Mouse (Mus musculus) stomach, embryonic 15.5 days (tissue): ENCODE data around the gene Tmem202. TPM values are rescaled to one million over a fixed set of nuclear protein-coding genes. Genes with fewer than 3 reads are reported as not detected.

Source experiments
- ATAC-seq: fragments of 200-750 bp; cut with Nextera tagmentation; 2 replicates; pipeline ENCODE4 v1.8.0; 2017; ENCODE audit warnings: low read depth, moderate number of reproducible peaks, moderate TSS enrichment; ENCODE audit not compliant: insufficient read depth, low FRiP score
- H3K27ac ChIP-seq: fragments of 300-500 bp; sonication (generic); 2 replicates; pipeline ENCODE4 v1.5.1; 2015; ENCODE audit warnings: mild to moderate bottlenecking, inconsistent platforms
- H3K27me3 ChIP-seq: fragments of 300-500 bp; sonication (generic); replicated peaks from 2 replicates; pipeline ENCODE4 v1.6.1; 2015; ENCODE audit warnings: inconsistent platforms
- H3K36me3 ChIP-seq: fragments of 300-500 bp; sonication (generic); 2 replicates; pipeline ENCODE4 v1.6.1; 2015; ENCODE audit warnings: inconsistent platforms
- H3K4me1 ChIP-seq: fragments of 300-500 bp; sonication (generic); 2 replicates; pipeline ENCODE4 v1.6.1; 2015; ENCODE audit warnings: inconsistent platforms
- H3K4me2 ChIP-seq: fragments of 300-500 bp; sonication (generic); 2 replicates; pipeline ENCODE4 v1.6.1; 2015; ENCODE audit warnings: mild to moderate bottlenecking, inconsistent platforms
- H3K4me3 ChIP-seq: fragments of 300-500 bp; sonication (generic); replicated peaks from 2 replicates; pipeline ENCODE4 v1.5.1; 2015; ENCODE audit warnings: inconsistent platforms
- H3K9ac ChIP-seq: fragments of 300-500 bp; sonication (generic); 2 replicates; pipeline ENCODE4 v1.6.1; 2015; ENCODE audit warnings: inconsistent platforms
- H3K9me3 ChIP-seq: fragments of 300-500 bp; sonication (generic); 2 replicates; pipeline ENCODE4 v1.6.1; 2016; ENCODE audit warnings: inconsistent platforms
- WGBS: fragments of 180-500 bp; shearing (Covaris S2); methylation state at CpG from one replicate; pipeline ENCODE4 v1.1.7; 2015; 5-methylcytosine and 5-hydroxymethylcytosine counted together
- polyA plus RNA-seq: library from polyadenylated mRNA; unstranded; fragments of >200 nt; fragmentation: Nextera tagmentation; extraction: Ambion mirVana; gene quantifications from 2 replicates; pipeline ENCODE4 v1.2.1, GENCODE M21; 2015

Gene Tmem202
- polyA plus RNA-seq, 1 experiment from 2014 or later, result not detected

DNA sequence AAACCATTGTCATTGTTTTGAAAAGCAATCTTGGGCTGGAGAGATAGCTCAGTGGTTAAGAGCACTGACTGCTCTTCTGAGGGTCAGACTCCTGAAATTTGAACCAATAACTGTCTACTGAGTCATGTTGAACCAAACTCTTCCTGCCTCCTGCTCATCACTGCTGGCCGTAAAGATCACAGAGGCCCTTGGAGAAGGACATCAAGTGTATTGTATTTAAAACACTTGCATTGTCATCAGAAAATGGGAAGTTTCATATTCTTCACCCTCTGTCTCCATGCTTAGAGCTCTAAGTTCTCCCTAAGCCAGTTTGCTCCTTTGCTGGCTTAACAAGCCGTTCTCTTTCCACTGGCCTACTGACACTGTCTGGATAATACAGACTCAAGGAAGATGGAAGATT, 11.4 kb downstream of the Tmem202 start:
- no peak overlapping the region for H3K4me3 ChIP-seq
- no peaks in the 10 kb centered on the region for H3K36me3 ChIP-seq
- H3K9me3 ChIP-seq, result no peaks in the 10 kb centered on the region
- no peak overlapping the region for H3K9ac ChIP-seq
- H3K27me3 ChIP-seq, result no peaks in the 10 kb centered on the region
- H3K4me2 ChIP-seq, result no peak overlapping the region
- 78% methylated on average over 2 of the region's 2 CpGs for WGBS
- H3K27ac ChIP-seq, result no peak overlapping the region
- H3K4me1 ChIP-seq, result no peaks in the 10 kb centered on the region
- no peak for ATAC-seq

DNA sequence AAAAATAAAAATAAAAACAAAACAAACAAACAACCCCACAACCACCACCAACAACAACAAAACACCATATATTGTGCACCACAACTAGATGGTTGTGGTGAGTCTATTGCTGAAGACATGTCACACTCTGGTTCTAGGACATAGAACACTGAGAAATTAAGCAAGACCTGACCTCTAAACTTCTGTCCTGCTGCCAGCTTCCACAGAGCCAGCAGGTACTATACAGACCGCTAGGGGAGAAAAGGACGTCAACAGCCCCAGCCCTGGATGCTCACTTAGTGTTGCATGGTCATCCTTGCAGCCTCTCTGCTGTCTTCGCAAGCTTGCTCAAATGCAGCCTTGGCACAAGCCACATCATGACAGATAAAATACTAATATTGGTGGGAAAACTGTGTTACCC, 12.1 kb downstream of the Tmem202 start:
- H3K4me1 ChIP-seq, result no peaks in the 10 kb centered on the region
- no peak overlapping the region for H3K9ac ChIP-seq
- ATAC-seq, result no peak
- no peak overlapping the region for H3K4me2 ChIP-seq
- H3K4me3 ChIP-seq, result no peak overlapping the region
- WGBS, result 80% methylated on average over 3 of the region's 3 CpGs
- H3K27me3 ChIP-seq, result no peaks in the 10 kb centered on the region
- H3K9me3 ChIP-seq, result no peaks in the 10 kb centered on the region
- no peaks in the 10 kb centered on the region for H3K36me3 ChIP-seq
- H3K27ac ChIP-seq, result no peak overlapping the region

DNA sequence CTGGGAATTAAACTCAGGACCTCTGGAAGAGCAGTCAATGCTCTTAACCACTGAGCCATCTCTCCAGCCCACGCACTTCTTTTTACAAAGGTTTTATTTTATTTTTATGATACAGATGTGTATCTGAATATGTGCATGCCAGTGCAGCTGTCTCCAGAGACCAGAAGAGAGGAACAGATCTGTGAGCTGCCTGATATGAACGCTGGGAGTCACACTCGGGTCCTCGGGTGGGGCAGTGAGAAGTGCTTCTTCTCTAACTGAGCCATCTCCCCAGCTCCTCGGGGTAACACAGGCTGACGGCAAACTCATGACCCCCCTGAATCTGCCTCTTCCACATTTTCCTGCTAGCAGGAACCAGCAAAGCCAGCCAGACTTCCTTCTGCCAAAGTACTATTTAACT, 12.9 kb downstream of the Tmem202 start:
- no peaks in the 10 kb centered on the region for H3K36me3 ChIP-seq
- 70% methylated on average over 6 of the region's 6 CpGs for WGBS

DNA sequence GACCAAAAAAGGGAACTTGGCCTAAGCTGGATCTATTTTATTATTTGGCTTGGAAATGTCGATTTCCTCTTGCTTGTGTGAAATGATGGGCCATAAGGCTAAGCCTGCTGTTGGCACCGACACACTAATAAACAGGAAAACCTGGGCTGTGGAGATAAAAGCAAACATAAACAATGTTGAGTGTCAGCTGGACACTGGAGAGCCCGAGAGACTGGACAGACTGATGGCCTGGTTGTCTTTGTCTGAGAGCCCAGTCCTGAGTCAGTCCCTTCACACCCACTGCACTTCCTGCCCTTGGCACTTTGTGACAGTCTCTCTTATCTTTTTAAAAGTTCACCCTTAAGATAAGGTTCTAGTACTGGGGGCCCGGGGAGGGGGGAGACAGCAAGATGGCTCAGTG, 16.7 kb downstream of the Tmem202 start:
- no peaks in the 10 kb centered on the region for H3K36me3 ChIP-seq
- H3K9me3 ChIP-seq, result no peaks in the 10 kb centered on the region
- H3K4me1 ChIP-seq, result no peaks in the 10 kb centered on the region
- H3K27me3 ChIP-seq, result no peaks in the 10 kb centered on the region
- H3K27ac ChIP-seq, result no peak overlapping the region
- no peak overlapping the region for H3K4me2 ChIP-seq
- H3K9ac ChIP-seq, result no peak overlapping the region
- 41% methylated on average over 4 of the region's 4 CpGs for WGBS
- no peak overlapping the region for H3K4me3 ChIP-seq
- ATAC-seq, result no peak

More for the DNA sequence above, 12.9 kb downstream of the Tmem202 start:
- no peak overlapping the region for H3K4me3 ChIP-seq
- no peaks in the 10 kb centered on the region for H3K27me3 ChIP-seq
- ATAC-seq, result no peak
- H3K9ac ChIP-seq, result no peak overlapping the region
- H3K4me2 ChIP-seq, result no peak overlapping the region
- H3K9me3 ChIP-seq, result no peaks in the 10 kb centered on the region
- H3K4me1 ChIP-seq, result no peaks in the 10 kb centered on the region
- no peak overlapping the region for H3K27ac ChIP-seq

DNA sequence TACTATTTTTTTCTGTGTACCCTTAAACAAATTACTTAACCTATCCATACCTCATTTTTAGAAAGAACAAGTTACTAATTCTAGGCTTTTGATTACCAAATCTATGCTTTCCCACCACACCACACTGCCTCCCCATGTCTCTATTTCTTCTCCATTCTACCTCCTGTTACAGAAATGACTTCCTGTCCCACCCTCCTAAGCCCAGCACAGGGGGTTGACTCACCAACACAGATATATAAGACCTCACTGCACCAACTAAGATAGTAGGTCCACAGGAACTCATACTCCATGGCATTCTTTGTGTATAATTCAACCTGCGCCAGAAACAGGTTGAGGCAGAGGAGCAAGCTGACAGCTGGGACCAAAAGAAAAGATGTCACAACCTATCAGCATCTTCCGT, 20.3 kb downstream of the Tmem202 start:
- 83% methylated on average over 2 of the region's 2 CpGs for WGBS
- no peak for ATAC-seq
- Histone ChIP-seq H3K4me3 (no peak overlapping the region), H3K27ac (no peak overlapping the region), H3K9me3 (no peaks in the 10 kb centered on the region), H3K36me3 (no peaks in the 10 kb centered on the region), H3K4me2 (no peak overlapping the region), H3K4me1 (no peaks in the 10 kb centered on the region), H3K27me3 (no peaks in the 10 kb centered on the region), H3K9ac (no peak overlapping the region)

DNA sequence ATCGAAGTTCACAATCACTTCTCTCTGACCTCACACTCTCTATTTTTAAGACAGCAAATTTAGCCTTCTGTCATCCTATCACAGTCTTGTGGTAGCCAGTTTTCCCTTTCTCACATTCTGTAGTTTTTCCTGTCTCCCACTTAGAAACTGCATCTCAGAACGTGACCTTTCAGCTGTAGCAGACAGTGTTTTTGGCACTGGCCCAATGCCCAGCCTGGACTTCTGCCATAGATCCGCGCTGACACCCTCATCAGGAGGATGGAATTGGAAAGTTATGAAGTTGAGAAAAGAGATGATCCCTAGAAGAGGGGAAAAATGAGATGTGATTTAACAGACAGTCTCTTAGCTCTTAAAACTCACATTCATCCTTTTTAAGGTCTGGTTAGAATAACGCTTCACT, 20.7 kb downstream of the Tmem202 start:
- Histone ChIP-seq H3K36me3 (no peaks in the 10 kb centered on the region), H3K27ac (no peak overlapping the region), H3K9me3 (no peaks in the 10 kb centered on the region), H3K4me2 (no peak overlapping the region), H3K27me3 (no peaks in the 10 kb centered on the region), H3K4me1 (no peaks in the 10 kb centered on the region), H3K9ac (no peak overlapping the region), H3K4me3 (no peak overlapping the region)
- 65% methylated on average over 5 of the region's 5 CpGs for WGBS
- no peak for ATAC-seq

DNA sequence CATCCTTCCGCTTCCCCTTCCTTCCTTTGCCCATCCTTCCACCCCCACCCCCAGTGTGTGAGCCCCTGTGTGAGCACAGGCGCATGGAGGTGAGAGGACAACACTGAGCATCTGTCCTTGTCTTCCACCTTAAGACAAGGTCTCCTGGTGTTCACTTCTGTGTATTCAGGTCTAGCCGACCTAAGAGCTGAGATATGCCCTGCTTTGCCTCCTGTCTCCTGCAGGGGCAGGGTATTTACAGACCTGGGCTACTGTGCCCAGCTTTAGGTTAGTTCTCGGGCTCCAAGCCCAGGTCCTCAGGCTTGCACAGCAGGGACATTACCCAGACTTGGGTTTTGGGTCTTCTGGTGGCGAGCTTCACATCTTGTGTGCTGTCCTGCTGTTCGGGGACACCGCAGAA, 22.5 kb downstream of the Tmem202 start:
- Histone ChIP-seq H3K4me3 (no peak overlapping the region), H3K27ac (no peak overlapping the region), H3K36me3 (no peaks in the 10 kb centered on the region), H3K4me2 (no peak overlapping the region), H3K4me1 (no peaks in the 10 kb centered on the region), H3K27me3 (no peaks in the 10 kb centered on the region), H3K9ac (no peak overlapping the region), H3K9me3 (no peaks in the 10 kb centered on the region)
- WGBS, result 54% methylated on average over 7 of the region's 7 CpGs
- no peak for ATAC-seq

DNA sequence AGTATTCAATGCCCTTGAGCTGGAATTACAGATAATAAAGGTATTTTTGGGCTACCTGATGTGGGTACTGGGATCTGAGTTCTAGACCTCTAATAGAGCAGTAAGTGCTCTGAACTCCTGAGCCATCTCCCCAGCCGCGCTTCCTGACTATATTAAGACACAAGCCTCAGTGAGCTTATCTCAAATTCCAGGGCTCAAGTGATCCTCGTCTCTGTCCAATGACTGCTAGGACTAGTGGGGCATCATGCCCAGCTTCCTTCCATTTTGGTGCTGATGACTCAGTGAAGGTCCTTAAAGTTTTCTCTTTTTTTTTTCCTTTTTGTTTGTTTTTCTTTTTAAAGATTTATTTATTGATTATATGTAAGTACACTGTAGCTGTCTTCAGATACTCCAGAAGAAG, 24.6 kb downstream of the Tmem202 start:
- H3K4me2 ChIP-seq, result no peak overlapping the region
- H3K9me3 ChIP-seq, result no peaks in the 10 kb centered on the region
- H3K9ac ChIP-seq, result no peak overlapping the region
- H3K27me3 ChIP-seq, result no peaks in the 10 kb centered on the region
- WGBS, result 62% methylated on average over 3 of the region's 3 CpGs
- H3K36me3 ChIP-seq, result no peaks in the 10 kb centered on the region
- H3K4me3 ChIP-seq, result no peak overlapping the region
- no peaks in the 10 kb centered on the region for H3K4me1 ChIP-seq
- H3K27ac ChIP-seq, result no peak overlapping the region
- no peak for ATAC-seq

DNA sequence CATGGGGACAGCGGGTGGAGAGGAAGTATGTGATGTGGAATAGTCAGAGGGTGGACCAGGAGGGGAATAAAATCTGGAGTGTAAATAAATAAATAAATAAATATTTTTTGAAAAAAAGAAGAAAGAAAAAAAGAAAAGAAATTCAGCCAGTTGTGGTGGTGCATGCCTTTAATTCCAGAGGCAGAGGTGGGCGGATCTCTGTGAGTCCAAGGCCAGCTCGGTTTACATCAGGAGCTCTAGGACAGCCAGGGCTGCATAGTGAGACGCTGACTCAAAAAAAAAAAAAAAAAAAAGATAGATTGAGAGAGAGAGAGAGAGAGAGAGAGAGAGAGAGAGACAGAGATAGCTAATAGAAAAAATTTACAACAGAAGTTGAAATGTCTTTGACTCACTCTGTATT, 27.3 kb downstream of the Tmem202 start:
- no peak overlapping the region for H3K27ac ChIP-seq
- H3K27me3 ChIP-seq, result no peaks in the 10 kb centered on the region
- no peak for ATAC-seq
- H3K4me2 ChIP-seq, result no peak overlapping the region
- H3K4me3 ChIP-seq, result no peak overlapping the region
- H3K9me3 ChIP-seq, result no peaks in the 10 kb centered on the region
- H3K36me3 ChIP-seq, result no peaks in the 10 kb centered on the region
- WGBS, result 31% methylated on average over 4 of the region's 4 CpGs
- H3K9ac ChIP-seq, result no peak overlapping the region
- no peaks in the 10 kb centered on the region for H3K4me1 ChIP-seq

DNA sequence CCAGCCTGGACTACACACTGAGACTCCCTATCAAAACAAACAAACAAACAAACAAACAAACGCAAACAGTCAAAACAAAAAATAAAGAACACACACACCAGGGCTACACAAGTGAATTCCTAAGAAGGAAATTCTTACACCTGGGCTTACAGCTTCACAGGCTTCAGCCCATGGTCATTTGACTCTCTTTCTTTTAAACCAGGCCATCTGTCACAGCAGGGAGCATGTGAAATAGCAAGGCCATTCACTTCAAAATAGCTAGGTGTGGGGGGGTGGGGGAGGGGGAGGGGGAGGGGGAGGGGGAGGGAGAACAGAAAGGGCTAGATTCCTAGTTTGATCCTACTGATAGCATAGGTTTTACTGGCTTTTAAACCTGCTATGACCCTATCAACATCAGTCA, 31.5 kb downstream of the Tmem202 start:
- Histone ChIP-seq H3K9me3 (no peaks in the 10 kb centered on the region), H3K27ac (no peak overlapping the region), H3K36me3 (no peaks in the 10 kb centered on the region), H3K27me3 (no peaks in the 10 kb centered on the region), H3K4me2 (no peak overlapping the region), H3K9ac (no peak overlapping the region), H3K4me3 (no peak overlapping the region), H3K4me1 (no peaks in the 10 kb centered on the region)
- 37% methylated on average over 1 of the region's 1 CpGs for WGBS
- ATAC-seq, result no peak

DNA sequence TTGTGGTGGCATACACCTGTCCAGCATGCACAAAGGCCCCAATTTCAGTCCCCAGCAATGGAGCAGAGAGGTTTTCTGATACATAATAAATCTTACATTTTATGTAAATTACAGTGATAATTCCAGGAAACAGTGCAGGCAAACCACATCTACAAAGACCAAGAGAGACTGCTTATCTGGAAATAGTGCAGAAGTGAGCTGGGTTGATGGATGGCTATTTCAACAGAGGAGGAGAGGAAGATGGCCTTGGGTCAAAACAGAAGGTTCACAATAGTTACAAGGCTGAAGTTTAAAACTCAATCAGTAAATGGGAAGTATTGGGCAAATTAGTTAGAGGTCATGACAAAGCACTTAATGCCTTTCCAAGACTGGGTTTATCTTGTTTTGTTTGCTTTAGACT, 52.3 kb downstream of the Tmem202 start:
- Histone ChIP-seq H3K27me3 (no peaks in the 10 kb centered on the region), H3K4me1 (no peaks in the 10 kb centered on the region), H3K9me3 (no peaks in the 10 kb centered on the region), H3K36me3 (no peaks in the 10 kb centered on the region), H3K9ac (peak overlapping the region; percentile 81; the same call in 1 of the 2 replicates), H3K4me2 (peak overlapping the region; percentile 69), H3K4me3 (peak overlapping the region; percentile 89), H3K27ac (peak overlapping the region; percentile 99)
- ATAC-seq, result no peak

DNA sequence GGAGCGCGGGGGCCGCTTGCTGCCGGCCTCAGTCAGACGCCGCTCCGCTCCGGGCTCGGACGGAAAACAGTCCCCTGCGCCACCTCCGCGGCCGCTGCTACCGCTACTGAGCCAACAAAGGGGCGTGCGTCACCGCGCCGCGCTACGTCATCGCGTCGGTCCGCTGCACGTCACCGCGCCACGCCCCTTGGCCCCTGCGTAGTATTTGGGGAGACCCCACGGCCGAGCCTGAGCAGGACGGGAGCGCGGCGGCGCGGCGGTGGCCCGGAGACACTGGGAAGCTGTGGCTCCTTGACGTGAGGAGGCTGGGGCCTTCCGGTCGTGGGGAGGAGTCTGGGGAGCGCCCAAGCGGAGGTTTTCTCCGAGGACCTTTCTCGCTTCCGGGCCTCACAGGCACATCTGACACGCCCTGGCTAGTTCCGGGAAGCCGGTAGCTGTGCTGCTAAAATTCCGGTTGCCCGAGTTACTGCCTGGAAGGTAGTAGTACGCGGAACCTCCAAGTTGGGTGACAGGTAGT, 53.0 kb downstream of the Tmem202 start, which contains the start of gene Arih1:
Gene Arih1 (minus strand): TSS at position 70 of the 517 bp plus-strand sequence.
- WGBS, result under 1% methylated on average over 55 of the region's 56 CpGs
- peak; percentile 98 for ATAC-seq
- peak within 1 kb of the TSS; percentile 79 for H3K4me2 ChIP-seq

DNA sequence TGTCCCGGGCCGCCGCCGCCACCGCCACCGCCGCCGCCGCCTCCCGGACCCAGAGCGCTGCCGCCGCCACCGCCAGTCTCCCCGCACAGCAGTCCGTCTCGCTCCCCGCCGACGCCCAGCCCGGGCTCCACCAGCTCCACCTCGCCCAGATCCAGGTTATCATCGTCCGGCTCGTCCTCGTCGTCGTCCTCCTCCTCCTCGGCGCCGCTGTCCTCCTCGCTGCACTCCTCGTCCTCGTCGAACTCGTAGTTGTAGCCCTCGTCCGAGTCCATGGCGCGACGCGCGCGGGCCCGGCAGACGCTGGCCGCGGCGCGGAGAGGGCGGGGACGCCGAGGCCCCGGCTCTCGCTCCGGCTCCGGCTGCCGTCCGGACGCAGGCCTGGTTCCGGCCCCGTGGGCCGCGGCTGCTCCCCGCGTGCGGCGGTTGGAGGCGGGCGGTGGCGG, 53.5 kb downstream of the Tmem202 start:
- Histone ChIP-seq H3K4me2 (peak overlapping the region; percentile 79), H3K9me3 (no peaks in the 10 kb centered on the region), H3K4me1 (no peaks in the 10 kb centered on the region), H3K27ac (peak overlapping the region; percentile 99), H3K4me3 (peak overlapping the region; percentile 89), H3K36me3 (no peaks in the 10 kb centered on the region), H3K27me3 (no peaks in the 10 kb centered on the region), H3K9ac (peak overlapping the region; percentile 81)
- peak; percentile 71 for ATAC-seq
- under 1% methylated on average over 47 of the region's 71 CpGs for WGBS

More for the DNA sequence above, 53.0 kb downstream of the Tmem202 start, which contains the start of gene Arih1:
- Histone ChIP-seq H3K4me1 (no peaks in the 10 kb centered on the region), H3K9ac (peak within 1 kb of the TSS; percentile 81), H3K27ac (peak within 1 kb of the TSS; percentile 99), H3K4me3 (peak within 1 kb of the TSS; percentile 89), H3K9me3 (no peaks in the 10 kb centered on the region), H3K36me3 (no peaks in the 10 kb centered on the region), H3K27me3 (no peaks in the 10 kb centered on the region)
